Mouse (Mus musculus) MEL (cell line): ENCODE data around the gene Mmp11. TPM values are rescaled to one million over a fixed set of nuclear protein-coding genes. Genes with fewer than 3 reads are reported as not detected.

Experiments used
- DNase-seq: peaks from one replicate; pipeline ENCODE4 v3.0.0; 2011; ENCODE audit warnings: low read depth, low spot score
- H3K27ac ChIP-seq: 2 replicates; pipeline ENCODE4 v1.5.1; 2012; ENCODE audit warnings: low read depth, mild to moderate bottlenecking, control low read depth, low read length, moderate library complexity; ENCODE audit not compliant: control insufficient read depth
- H3K27me3 ChIP-seq, 2 experiments: fragments of 150-350 bp in 1 of 2; sonication (generic) in 1 of 2; 2 replicates each; pipeline ENCODE4 v1.6.1; 2012; ENCODE audit warnings: low read length in 2 of 2, mild to moderate bottlenecking in 2 of 2, improper control_type of control experiment in 1 of 2, moderate library complexity in 1 of 2; ENCODE audit not compliant: insufficient read depth in 2 of 2, control insufficient read depth in 1 of 2
- H3K36me3 ChIP-seq, 2 experiments: 2 replicates each; pipeline ENCODE4 v1.6.1; 2012 to 2014; ENCODE audit warnings: low read length in 2 of 2, improper control_type of control experiment in 1 of 2, inconsistent platforms in 1 of 2, mild to moderate bottlenecking in 1 of 2; ENCODE audit not compliant: insufficient read depth in 2 of 2, control insufficient read depth in 1 of 2
- H3K4me1 ChIP-seq, 2 experiments: fragments of 150-350 bp in 1 of 2; sonication (generic) in 1 of 2; 2 replicates each; pipeline ENCODE4 v1.6.1; 2012; ENCODE audit warnings: low read length in 2 of 2, improper control_type of control experiment in 1 of 2, mild to moderate bottlenecking in 1 of 2; ENCODE audit not compliant: insufficient read depth in 2 of 2, control insufficient read depth in 1 of 2
- H3K4me3 ChIP-seq, 2 experiments: fragments of 150-350 bp in 1 of 2; sonication (generic) in 1 of 2; 2 replicates each; pipeline ENCODE4 v1.5.1; 2012; ENCODE audit warnings: low read depth in 2 of 2, low read length in 2 of 2, mild to moderate bottlenecking in 2 of 2, moderate library complexity in 2 of 2, control low read depth in 1 of 2, improper control_type of control experiment in 1 of 2; ENCODE audit not compliant: control insufficient read depth in 1 of 2, insufficient read depth in 1 of 2
- H3K79me2 ChIP-seq: 2 replicates; pipeline ENCODE4 v1.6.1; 2012; ENCODE audit warnings: mild to moderate bottlenecking, low read length, moderate library complexity; ENCODE audit not compliant: control insufficient read depth, poor library complexity, insufficient read depth
- H3K9ac ChIP-seq: 2 replicates; pipeline ENCODE4 v1.6.1; 2012; ENCODE audit warnings: low read depth, mild to moderate bottlenecking, control low read depth, low read length, moderate library complexity; ENCODE audit not compliant: control insufficient read depth, poor library complexity, severe bottlenecking
- H3K9me3 ChIP-seq: fragments of 150-350 bp; sonication (generic); replicated peaks from 2 replicates; pipeline ENCODE4 v1.6.1; 2012; ENCODE audit warnings: mild to moderate bottlenecking, low read length, improper control_type of control experiment, moderate library complexity; ENCODE audit not compliant: insufficient read depth
- CTCF ChIP-seq, 3 experiments: IDR thresholded peaks in 2 of 3; conservative IDR thresholded peaks in 1 of 3; 2 replicates each; pipeline ENCODE4 v1.5.1; 2011 to 2012; ENCODE audit warnings: low read length in 3 of 3, low read depth in 2 of 3, mild to moderate bottlenecking in 2 of 3, improper control_type of control experiment in 1 of 3, inconsistent platforms in 1 of 3, mixed read lengths in 1 of 3, moderate library complexity in 1 of 3; ENCODE audit not compliant: control insufficient read depth in 1 of 3, insufficient read depth in 1 of 3, poor library complexity in 1 of 3, severe bottlenecking in 1 of 3
- E2F4 ChIP-seq: IDR thresholded peaks from 2 replicates; pipeline ENCODE4 v1.6.1; 2011; ENCODE audit warnings: low read depth, low read length, improper control_type of control experiment, borderline replicate concordance
- ELF1 ChIP-seq: IDR thresholded peaks from 2 replicates; pipeline ENCODE4 v1.6.1; 2014; ENCODE audit warnings: low read depth, mild to moderate bottlenecking, inconsistent platforms, low read length, improper control_type of control experiment, moderate library complexity
- ETS1 ChIP-seq: IDR thresholded peaks from 2 replicates; pipeline ENCODE4 v1.6.1; 2012; ENCODE audit warnings: low read depth, mild to moderate bottlenecking, inconsistent platforms, low read length, improper control_type of control experiment, moderate library complexity
- HCFC1 ChIP-seq: IDR thresholded peaks from 2 replicates; pipeline ENCODE4 v1.6.1; 2012; ENCODE audit warnings: low read depth, mild to moderate bottlenecking, inconsistent platforms, low read length, improper control_type of control experiment, moderate library complexity
- MAFK ChIP-seq: IDR thresholded peaks from 2 replicates; pipeline ENCODE4 v1.6.1; 2011; ENCODE audit warnings: low read depth, mild to moderate bottlenecking, low read length, improper control_type of control experiment, borderline replicate concordance
- MAX ChIP-seq: IDR thresholded peaks from 2 replicates; pipeline ENCODE4 v1.6.1; 2011; ENCODE audit warnings: low read length, improper control_type of control experiment
- MAZ ChIP-seq: IDR thresholded peaks from 2 replicates; pipeline ENCODE4 v1.6.1; 2012; ENCODE audit warnings: low read depth, mild to moderate bottlenecking, inconsistent platforms, low read length, improper control_type of control experiment
- MEF2A ChIP-seq: IDR thresholded peaks from 2 replicates; pipeline ENCODE4 v1.6.1; 2014; ENCODE audit warnings: low read depth, mild to moderate bottlenecking, inconsistent platforms, low read length, improper control_type of control experiment; ENCODE audit not compliant: poor library complexity, insufficient replicate concordance, severe bottlenecking; ENCODE audit errors: extremely low read depth
- MXI1 ChIP-seq: IDR thresholded peaks from 2 replicates; pipeline ENCODE4 v1.6.1; 2011; ENCODE audit warnings: mild to moderate bottlenecking, low read depth, low read length, improper control_type of control experiment
- MYB ChIP-seq: IDR thresholded peaks from 2 replicates; pipeline ENCODE4 v1.6.1; 2011; ENCODE audit warnings: mild to moderate bottlenecking, low read depth, low read length, improper control_type of control experiment
- MYC ChIP-seq: IDR thresholded peaks from 2 replicates; pipeline ENCODE4 v1.6.1; 2011; ENCODE audit warnings: low read depth, mild to moderate bottlenecking, low read length, improper control_type of control experiment, moderate library complexity
- NELFE ChIP-seq: IDR thresholded peaks from 2 replicates; pipeline ENCODE4 v1.6.1; 2011; ENCODE audit warnings: low read depth, low read length, improper control_type of control experiment
- POLR2A ChIP-seq, 2 experiments: IDR thresholded peaks; 2 replicates each; pipeline ENCODE4 v1.6.1; 2011 to 2012; ENCODE audit warnings: low read length in 2 of 2, mild to moderate bottlenecking in 2 of 2, control low read depth in 1 of 2, improper control_type of control experiment in 1 of 2, low read depth in 1 of 2, moderate library complexity in 1 of 2; ENCODE audit not compliant: control insufficient read depth in 1 of 2, insufficient read depth in 1 of 2, poor library complexity in 1 of 2
- POLR2AphosphoS2 ChIP-seq: IDR thresholded peaks from 2 replicates; pipeline ENCODE4 v1.6.1; 2011; ENCODE audit warnings: low read length, improper control_type of control experiment
- SIN3A ChIP-seq: IDR thresholded peaks from 2 replicates; pipeline ENCODE4 v1.6.1; 2012; ENCODE audit warnings: low read length, improper control_type of control experiment, inconsistent platforms
- SMC3 ChIP-seq: IDR thresholded peaks from 2 replicates; pipeline ENCODE4 v1.6.1; 2011; ENCODE audit warnings: low read depth, low read length, improper control_type of control experiment
- TAL1 ChIP-seq: IDR thresholded peaks from 2 replicates; pipeline ENCODE4 v1.6.1; 2012; ENCODE audit warnings: mild to moderate bottlenecking, inconsistent platforms, low read length, moderate library complexity, mixed read lengths
- TBP ChIP-seq: IDR thresholded peaks from 2 replicates; pipeline ENCODE4 v1.8.0; 2011; ENCODE audit warnings: low read depth, low read length, improper control_type of control experiment
- TCF12 ChIP-seq: IDR thresholded peaks from 2 replicates; pipeline ENCODE4 v1.6.1; 2014; ENCODE audit warnings: low read depth, mild to moderate bottlenecking, inconsistent platforms, low read length, improper control_type of control experiment, moderate library complexity
- UBTF ChIP-seq: IDR thresholded peaks from 2 replicates; pipeline ENCODE4 v1.6.1; 2012; ENCODE audit warnings: low read depth, mild to moderate bottlenecking, inconsistent platforms, low read length, improper control_type of control experiment, moderate library complexity, borderline replicate concordance; ENCODE audit not compliant: insufficient read depth
- USF2 ChIP-seq, 2 experiments: IDR thresholded peaks; 2 replicates each; pipeline ENCODE4 v1.6.1; 2011 to 2012; ENCODE audit warnings: improper control_type of control experiment in 2 of 2, low read length in 2 of 2, borderline replicate concordance in 1 of 2, inconsistent platforms in 1 of 2, low read depth in 1 of 2, mild to moderate bottlenecking in 1 of 2; ENCODE audit not compliant: insufficient read depth in 1 of 2
- ZKSCAN1 ChIP-seq: IDR thresholded peaks from 2 replicates; pipeline ENCODE4 v1.6.1; 2012; ENCODE audit warnings: low read depth, mild to moderate bottlenecking, inconsistent platforms, low read length, improper control_type of control experiment, moderate library complexity
- ZMIZ1 ChIP-seq: IDR thresholded peaks from 2 replicates; pipeline ENCODE4 v1.6.1; 2012; ENCODE audit warnings: low read depth, mild to moderate bottlenecking, inconsistent platforms, low read length, improper control_type of control experiment, moderate library complexity
- ZNF384 ChIP-seq: IDR thresholded peaks from 2 replicates; pipeline ENCODE4 v1.6.1; 2012; ENCODE audit warnings: low read depth, mild to moderate bottlenecking, inconsistent platforms, low read length, improper control_type of control experiment
- polyA plus RNA-seq, 2 experiments: library from polyadenylated mRNA; stranded (reverse) in 1 of 2; unstranded in 1 of 2; fragments of >175 nt in 1 of 2; fragments of >200 nt in 1 of 2; gene quantifications; 2 replicates each; pipeline versions ENCODE4 v1.2.1 to v1.2.4; 2012; ENCODE audit warnings: low replicate concordance in 2 of 2, low read depth in 1 of 2; ENCODE audit not compliant: insufficient read length in 2 of 2, insufficient read depth in 1 of 2, missing spikeins in 1 of 2
- total RNA-seq: library from RNA; depleted of rRNA; stranded (reverse); fragments of 300-350 nt; gene quantifications from 2 replicates; pipeline ENCODE4 v1.2.3, GENCODE M21; 2012; rRNA removed

Mmp11 gene
- total RNA-seq (1.3 and 1.5 TPM in 2 replicates), polyA plus RNA-seq (1 to 10 TPM in 1 of 2 experiments, not detected in 1; 5.9 TPM)

- Histone ChIP-seq H3K9ac (peak within 1 kb of the TSS; percentile 94), H3K4me1 (peaks cover 16 to 31% of the 10 kb centered on the region in 2 experiments), H3K9me3 (no peaks in the 10 kb centered on the region), H3K36me3 (peaks cover 0 to 31% of the 10 kb centered on the region in 2 experiments; a peak in 2 of 4 replicates), H3K27me3 (no peaks in the 10 kb centered on the region; a peak in 1 of 4 replicates), H3K4me3 (peak within 1 kb of the TSS; percentile 98 to 99), H3K79me2 (peaks cover 9% of the 10 kb centered on the region), H3K27ac (peak within 1 kb of the TSS; percentile 59)
- DNase-seq, result peak; percentile 92
- TF ChIP-seq POLR2A (IDR thresholded peaks at IDR 0.05; ENCODE audit: control insufficient read depth in 1 of 2, insufficient read depth in 1 of 2, low read depth in 1 of 2, low read length in 2 of 2, poor library complexity in 1 of 2) (peak; percentile 69 to 93), MYC (peak; percentile 31; the same call in 1 of the 2 replicates), TCF12 (peak; percentile 30; the same call in 1 of the 2 replicates), ELF1 (0 out of 2 replicates have a peak, but pooled peaks have one; percentile 11), MAX (peak; percentile 69), TBP (0 out of 2 replicates have a peak, but pooled peaks have one; percentile 65), SIN3A (peak; percentile 90), TAL1 (no peak), MXI1 (peak; percentile 94), USF2 (IDR thresholded peaks at IDR 0.05; ENCODE audit: borderline replicate concordance in 1 of 2, insufficient read depth in 1 of 2, low read depth in 1 of 2, low read length in 2 of 2) (no peak), ZMIZ1 (0 out of 2 replicates have a peak, but pooled peaks have one; percentile 49), HCFC1 (peak; percentile 63), SMC3 (no peak), NELFE (peak; percentile 85), POLR2AphosphoS2 (peak; percentile 88; the same call in 1 of the 2 replicates)
These were observed at the start of gene Mmp11 for GRCm38 (mm10) chr10:75935680-75936541. Gene Mmp11 (minus strand): TSS chr10:75936496.

GRCm38 (mm10) chr10:75979432-75979831 is 43.1 kb upstream of the Mmp11 start:
- no peaks in the 10 kb centered on the region for H3K4me1 ChIP-seq
- no peaks in the 10 kb centered on the region for H3K79me2 ChIP-seq
- no peak for DNase-seq
- peaks cover 2 to 8% of the 10 kb centered on the region in 2 experiments; a peak in 3 of 4 replicates for H3K27me3 ChIP-seq
- TF ChIP-seq MAZ (no peak), MAFK (no peak), ETS1 (no peak), ZKSCAN1 (no peak), ZNF384 (no peak), ZMIZ1 (no peak), E2F4 (no peak), UBTF (no peak), TAL1 (no peak), MYB (no peak), CTCF (IDR thresholded peaks at IDR 0.05 in 2 of 3, conservative IDR thresholded peaks at IDR 0.05 in 1 of 3; ENCODE audit: control insufficient read depth in 1 of 3, insufficient read depth in 1 of 3, low read depth in 2 of 3, low read length in 3 of 3, poor library complexity in 1 of 3, severe bottlenecking in 1 of 3) (no peak), SIN3A (no peak), TBP (no peak), MEF2A (no peak)
- H3K27ac ChIP-seq, result no peak overlapping the region
- no peaks in the 10 kb centered on the region for H3K9me3 ChIP-seq
- H3K9ac ChIP-seq, result no peak overlapping the region
- H3K4me3 ChIP-seq, result no peak overlapping the region
- H3K36me3 ChIP-seq, result no peaks in the 10 kb centered on the region
